Mouse (Mus musculus): Measurements from ENCODE around the gene Plce1.

Plce1 gene

GRCm38 (mm10) chr19:38589466-38589865 lies 108.6 kb downstream of the Plce1 start:
- DNase-seq (ENCODE audit: low spot score) = no peak

- no peak for DNase-seq (ENCODE audit: low spot score)
Measured at GRCm38 (mm10) chr19:38589941-38590340, 109.0 kb downstream of the Plce1 start.

GRCm38 (mm10) chr19:38592566-38593224 lies 111.8 kb downstream of the Plce1 start:
- peak; percentile 55 for DNase-seq (ENCODE audit: low spot score)

- DNase-seq (ENCODE audit: low spot score) = no peak
Measured at GRCm38 (mm10) chr19:38593225-38593897, 112.5 kb downstream of the Plce1 start.

- no peak for DNase-seq (ENCODE audit: low spot score)
Measured at GRCm38 (mm10) chr19:38596096-38596495, 115.2 kb downstream of the Plce1 start.

- DNase-seq (ENCODE audit: low spot score) = no peak
Measured at GRCm38 (mm10) chr19:38597392-38597791, 116.5 kb downstream of the Plce1 start.

GRCm38 (mm10) chr19:38599001-38599400 lies 118.1 kb downstream of the Plce1 start:
- DNase-seq (ENCODE audit: low spot score) = peak; percentile 68

GRCm38 (mm10) chr19:38601127-38601526 lies 120.2 kb downstream of the Plce1 start:
- no peak for DNase-seq (ENCODE audit: low spot score)

GRCm38 (mm10) chr19:38602811-38603210 lies 121.9 kb downstream of the Plce1 start:
- DNase-seq (ENCODE audit: low spot score) = peak; percentile 75

GRCm38 (mm10) chr19:38607236-38607635 lies 126.3 kb downstream of the Plce1 start:
- DNase-seq (ENCODE audit: low spot score) = no peak

- DNase-seq (ENCODE audit: low spot score) = no peak
Measured at GRCm38 (mm10) chr19:38608951-38609654, 128.2 kb downstream of the Plce1 start.

GRCm38 (mm10) chr19:38610291-38610690 lies 129.4 kb downstream of the Plce1 start:
- no peak for DNase-seq (ENCODE audit: low spot score)

- peak; percentile 27 for DNase-seq (ENCODE audit: low spot score)
Measured at GRCm38 (mm10) chr19:38610809-38611208, 129.9 kb downstream of the Plce1 start.

- no peak for DNase-seq (ENCODE audit: low spot score)
Measured at GRCm38 (mm10) chr19:38614067-38614675, 133.3 kb downstream of the Plce1 start.

- no peak for DNase-seq (ENCODE audit: low spot score)
Measured at GRCm38 (mm10) chr19:38615356-38615755, 134.4 kb downstream of the Plce1 start.

- DNase-seq (ENCODE audit: low spot score) = no peak
Measured at GRCm38 (mm10) chr19:38620134-38620533, 139.2 kb downstream of the Plce1 start.

- no peak for DNase-seq (ENCODE audit: low spot score)
Measured at GRCm38 (mm10) chr19:38621546-38621945, 140.6 kb downstream of the Plce1 start.

GRCm38 (mm10) chr19:38626246-38627015 lies 145.5 kb downstream of the Plce1 start:
- DNase-seq (ENCODE audit: low spot score) = no peak

- DNase-seq (ENCODE audit: low spot score) = no peak
Measured at GRCm38 (mm10) chr19:38627075-38627768, 146.3 kb downstream of the Plce1 start.

GRCm38 (mm10) chr19:38632251-38632650 lies 151.3 kb downstream of the Plce1 start:
- DNase-seq (ENCODE audit: low spot score) = no peak

- DNase-seq (ENCODE audit: low spot score) = no peak
Measured at GRCm38 (mm10) chr19:38633306-38633705, 152.4 kb downstream of the Plce1 start.
